Mouse (Mus musculus): ENCODE results near the gene Rassf9.

Gene Rassf9

DNA sequence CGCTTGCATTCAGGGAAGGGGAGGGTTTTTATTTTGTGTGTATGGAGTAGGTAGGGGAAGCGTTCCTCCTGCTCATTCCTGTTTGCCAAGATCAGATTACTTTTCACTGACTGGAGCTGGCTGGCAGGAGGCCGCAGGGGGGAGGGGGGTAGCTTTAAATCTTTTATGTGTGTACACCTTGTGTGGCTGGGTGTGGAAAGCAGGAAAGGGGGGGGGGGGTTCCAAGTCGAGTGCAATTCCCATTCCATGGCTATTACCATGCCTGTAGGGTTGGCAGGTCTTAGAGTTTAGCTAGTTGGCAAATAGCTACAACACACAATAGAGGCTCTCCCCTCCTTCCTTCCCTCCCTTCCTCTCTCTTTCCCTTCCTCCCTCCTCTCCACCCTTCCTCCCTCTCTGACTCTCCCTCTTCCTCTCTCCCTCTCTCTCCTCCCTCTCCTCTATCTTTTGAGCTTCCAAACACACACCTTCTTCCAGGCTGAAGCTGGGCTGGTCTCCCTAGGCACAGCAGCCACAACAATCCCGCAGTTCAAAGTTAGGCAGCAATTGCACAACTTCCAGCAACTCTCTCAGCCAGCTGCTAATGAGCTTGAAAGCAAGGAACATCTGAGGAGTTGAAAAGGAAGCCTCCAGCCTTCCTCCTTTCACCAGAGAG, at the start of gene Rassf9:
Gene Rassf9 (plus strand): TSS at position 416 of the 655 bp plus-strand sequence.
- DNase-seq = no peak

DNA sequence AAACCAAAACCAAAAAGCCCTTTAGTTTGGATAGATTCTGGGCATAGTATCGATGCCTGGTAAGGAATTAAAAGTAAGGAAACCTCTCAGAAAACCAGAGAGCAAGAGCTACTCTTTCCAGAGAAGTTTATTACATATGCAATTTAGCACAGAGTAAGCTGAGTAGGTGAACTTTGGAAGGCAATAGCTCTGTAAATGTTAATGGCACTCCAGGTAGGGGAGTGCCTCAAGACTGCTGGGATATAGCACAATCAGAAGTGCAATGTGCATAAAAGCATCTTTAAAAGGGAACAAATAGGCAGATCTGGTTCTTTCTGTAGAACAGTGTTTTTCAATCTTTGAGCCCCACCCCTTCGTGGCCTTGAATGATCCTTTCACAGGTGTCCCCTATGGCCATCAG, 42.6 kb upstream of the Rassf9 start:
- DNase-seq = no peak

- DNase-seq = no peak
Observed at GRCm38 (mm10) chr10:102490386-102490785, 21.6 kb upstream of the Rassf9 start, which contains the start of gene Nts. TSS of gene Nts (minus strand) at chr10:102490486.

- DNase-seq = peak; percentile 66
Observed at GRCm38 (mm10) chr10:102491792-102492191, 20.2 kb upstream of the Rassf9 start.

DNA sequence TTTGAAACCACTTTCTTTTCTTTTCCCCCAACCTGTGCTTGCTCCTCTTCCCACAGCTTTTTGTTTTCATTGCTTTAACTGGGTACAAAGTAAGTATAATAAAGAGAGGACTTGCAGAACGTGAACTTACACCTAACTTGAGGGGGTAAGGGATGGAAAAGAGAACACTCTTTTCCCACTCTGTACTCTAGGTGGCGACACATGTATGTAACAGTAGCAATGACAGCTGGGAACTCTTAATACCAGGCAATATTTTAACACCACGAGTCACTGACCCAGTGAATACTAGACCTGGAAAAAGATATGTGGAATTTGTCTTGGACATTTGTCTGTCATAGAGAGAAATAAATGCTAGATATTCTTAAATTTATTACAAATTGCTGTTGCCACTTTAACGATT, 13.3 kb upstream of the Rassf9 start:
- no peak for DNase-seq

- no peak for DNase-seq
Observed at GRCm38 (mm10) chr10:102507386-102507785, 4.6 kb upstream of the Rassf9 start.

DNA sequence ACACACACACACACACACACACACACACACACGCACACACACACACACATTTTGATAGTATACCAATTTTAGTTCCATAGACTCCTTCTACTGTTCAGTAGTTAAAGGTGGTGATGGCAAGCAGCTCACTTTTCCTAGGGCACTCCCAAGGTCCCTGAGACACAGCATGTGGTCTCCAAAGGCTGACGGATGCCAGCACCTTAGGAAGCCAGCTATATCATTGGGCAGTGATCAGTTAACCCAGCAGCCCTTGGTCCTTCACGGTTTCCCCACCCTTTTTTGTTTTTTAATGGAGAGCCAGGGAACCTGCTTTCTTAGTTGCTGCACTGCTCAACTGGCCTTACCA, 588 bp upstream of the Rassf9 start:
- DNase-seq = no peak

DNA sequence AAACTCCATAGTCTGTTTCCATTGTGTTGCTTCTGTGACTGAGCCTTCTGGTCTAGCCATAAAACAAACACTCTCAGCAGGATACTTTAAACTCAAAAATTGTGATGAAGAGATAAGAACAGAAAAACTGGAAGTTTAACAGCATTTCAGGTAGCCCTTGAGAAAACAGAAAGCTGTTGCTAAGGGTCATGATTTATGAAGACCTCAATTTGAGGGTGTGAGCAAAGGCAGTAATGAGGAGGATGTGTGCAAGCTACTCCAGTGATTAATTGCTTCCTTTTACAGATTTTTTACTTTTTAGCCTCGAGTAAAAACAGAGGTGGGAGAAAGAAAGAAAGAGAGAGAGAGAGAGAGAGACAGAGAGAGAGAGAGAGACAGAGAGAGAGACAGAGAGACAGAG, 2.1 kb downstream of the Rassf9 start:
- DNase-seq = no peak

- DNase-seq = no peak
Observed at GRCm38 (mm10) chr10:102527901-102528300, 15.9 kb downstream of the Rassf9 start.

DNA sequence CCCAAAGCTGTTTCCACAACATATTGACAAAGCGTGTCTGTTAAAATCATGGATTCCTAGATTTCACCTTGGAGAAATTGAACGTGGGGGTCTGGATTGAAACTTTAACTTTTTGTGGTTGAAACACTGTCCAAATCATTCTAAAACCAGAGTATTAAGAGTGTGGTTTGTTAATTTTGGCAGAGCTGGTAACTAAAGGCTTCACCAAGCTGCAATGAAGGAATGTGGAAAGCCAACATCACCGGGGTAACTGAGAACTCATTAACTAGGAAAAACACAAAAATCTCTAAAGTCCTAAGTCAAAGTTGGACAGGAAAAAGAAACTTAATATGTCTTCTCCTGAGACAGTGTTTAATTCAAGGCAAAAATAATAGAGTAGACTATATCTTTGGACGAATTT, 41.9 kb downstream of the Rassf9 start:
- no peak for DNase-seq

GRCm38 (mm10) chr10:102562488-102562887, 50.5 kb downstream of the Rassf9 start:
- DNase-seq = no peak

DNA sequence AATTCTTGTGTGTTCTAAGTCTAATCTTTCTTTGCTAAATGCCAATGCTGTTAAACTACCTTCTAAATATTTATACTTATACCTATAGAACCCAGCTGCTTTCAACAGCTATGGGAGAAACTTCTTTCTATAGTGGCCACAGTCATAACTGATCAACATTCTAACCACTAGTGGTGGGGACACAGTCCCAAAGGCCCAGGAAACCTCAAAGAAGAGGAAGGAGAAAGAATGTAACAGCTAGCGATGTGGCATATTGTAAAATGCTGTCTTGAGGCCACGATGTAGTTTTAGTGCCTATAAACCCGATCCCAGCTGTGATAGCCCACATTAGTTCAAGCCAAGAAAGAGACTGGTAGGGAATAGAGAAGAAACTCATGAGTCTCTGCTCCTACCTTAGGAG, 65.9 kb downstream of the Rassf9 start:
- DNase-seq = no peak

DNA sequence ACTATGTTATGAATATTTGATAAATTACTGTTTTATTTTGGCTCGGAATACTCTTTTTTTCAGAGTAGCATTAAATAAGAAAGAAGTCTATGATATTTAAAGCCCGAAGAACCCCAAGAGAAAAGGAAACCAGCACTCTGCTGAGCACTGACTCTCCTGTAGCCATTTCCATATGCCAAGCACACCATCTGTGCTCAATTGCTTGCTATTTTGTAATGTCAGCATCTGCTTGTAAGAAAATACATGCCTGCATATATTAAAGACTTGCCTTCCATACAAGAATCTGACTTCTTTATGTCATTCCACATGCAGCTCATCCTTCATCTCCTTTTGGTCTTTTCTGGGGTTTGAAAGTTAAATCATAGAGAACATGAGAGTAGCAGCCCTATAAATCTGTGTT, 82.3 kb downstream of the Rassf9 start:
- no peak for DNase-seq
